Mouse (Mus musculus): ENCODE results near the gene Surf2. TPM values are rescaled to one million over a fixed set of nuclear protein-coding genes. Genes with fewer than 3 reads are reported as not detected.

Gene Surf2
- polyA plus RNA-seq, 1 experiment from 2014 or later: 50.5 TPM

GRCm38 (mm10) chr2:26909387-26909784 is 6.8 kb upstream of the Surf2 start:
- H3K27ac ChIP-seq: peak overlapping the region; percentile 60
- H3K79me2 ChIP-seq (ENCODE audit: inconsistent target): peaks cover 95% of the 10 kb centered on the region
- H3K36me3 ChIP-seq (ENCODE audit: inconsistent target): peaks cover 36% of the 10 kb centered on the region; the same call in 1 of the 2 replicates
- peak overlapping the region; percentile 84 for H3K4me3 ChIP-seq (ENCODE audit: inconsistent target)

- Histone ChIP-seq H3K4me3 (ENCODE audit: inconsistent target) (peak within 1 kb of the TSS; percentile 90), H3K79me2 (ENCODE audit: inconsistent target) (peaks cover 95% of the 10 kb centered on the region), H3K27ac (peak within 1 kb of the TSS; percentile 60), H3K36me3 (ENCODE audit: inconsistent target) (peaks cover 31% of the 10 kb centered on the region; the same call in 1 of the 2 replicates)
- WGBS (ENCODE audit: missing documents): 2% methylated on average over 66 of the region's 74 CpGs
Measured at GRCm38 (mm10) chr2:26910124-26910993, 5.8 kb upstream of the Surf2 start, which contains the start of the genes Med22 and Rpl7a. Med22 (minus strand) TSS chr2:26910677. Rpl7a (plus strand) TSS chr2:26910764.

- Histone ChIP-seq H3K79me2 (ENCODE audit: inconsistent target) (peaks cover 94% of the 10 kb centered on the region), H3K36me3 (ENCODE audit: inconsistent target) (peaks cover 25% of the 10 kb centered on the region; the same call in 1 of the 2 replicates), H3K4me3 (ENCODE audit: inconsistent target) (peak overlapping the region; percentile 90), H3K27ac (peak overlapping the region; percentile 60)
- WGBS (ENCODE audit: missing documents): under 1% methylated on average over 30 of the region's 37 CpGs
Measured at GRCm38 (mm10) chr2:26910994-26911765, 5.0 kb upstream of the Surf2 start.

GRCm38 (mm10) chr2:26912253-26912770 is 3.9 kb upstream of the Surf2 start:
- Histone ChIP-seq H3K79me2 (ENCODE audit: inconsistent target) (peaks cover 89% of the 10 kb centered on the region), H3K27ac (no peak overlapping the region), H3K4me3 (ENCODE audit: inconsistent target) (peak overlapping the region; percentile 90; the same call in 1 of the 2 replicates), H3K36me3 (ENCODE audit: inconsistent target) (peaks cover 25% of the 10 kb centered on the region; the same call in 1 of the 2 replicates)
- 84% methylated on average over 4 of the region's 5 CpGs for WGBS (ENCODE audit: missing documents)

- peaks cover 89% of the 10 kb centered on the region for H3K79me2 ChIP-seq (ENCODE audit: inconsistent target)
- 85% methylated on average over 15 of the region's 17 CpGs for WGBS (ENCODE audit: missing documents)
- no peak overlapping the region for H3K4me3 ChIP-seq (ENCODE audit: inconsistent target)
- H3K36me3 ChIP-seq (ENCODE audit: inconsistent target): peaks cover 21% of the 10 kb centered on the region; the same call in 1 of the 2 replicates
- H3K27ac ChIP-seq: no peak overlapping the region
Measured at GRCm38 (mm10) chr2:26913416-26914147, 2.6 kb upstream of the Surf2 start.

- no peak overlapping the region for H3K27ac ChIP-seq
- H3K36me3 ChIP-seq (ENCODE audit: inconsistent target): peaks cover 29% of the 10 kb centered on the region
- 94% methylated on average over 8 of the region's 8 CpGs for WGBS (ENCODE audit: missing documents)
- H3K79me2 ChIP-seq (ENCODE audit: inconsistent target): peaks cover 89% of the 10 kb centered on the region
- no peak overlapping the region for H3K4me3 ChIP-seq (ENCODE audit: inconsistent target)
Measured at GRCm38 (mm10) chr2:26914148-26914941, 1.8 kb upstream of the Surf2 start.

GRCm38 (mm10) chr2:26916738-26917137 is 571 bp downstream of the Surf2 start:
- WGBS (ENCODE audit: missing documents): 1% methylated on average over 13 of the region's 13 CpGs
- Histone ChIP-seq H3K79me2 (ENCODE audit: inconsistent target) (peaks cover 88% of the 10 kb centered on the region), H3K36me3 (ENCODE audit: inconsistent target) (peaks cover 53% of the 10 kb centered on the region), H3K4me3 (ENCODE audit: inconsistent target) (peak overlapping the region; percentile 99), H3K27ac (peak overlapping the region; percentile 85)

GRCm38 (mm10) chr2:26919684-26920083 is 3.5 kb downstream of the Surf2 start:
- peaks cover 65% of the 10 kb centered on the region for H3K36me3 ChIP-seq (ENCODE audit: inconsistent target)
- H3K79me2 ChIP-seq (ENCODE audit: inconsistent target): peaks cover 84% of the 10 kb centered on the region
- WGBS (ENCODE audit: missing documents): 96% methylated on average over 3 of the region's 3 CpGs
- no peak overlapping the region for H3K4me3 ChIP-seq (ENCODE audit: inconsistent target)
- no peak overlapping the region for H3K27ac ChIP-seq

- Histone ChIP-seq H3K36me3 (ENCODE audit: inconsistent target) (peaks cover 72% of the 10 kb centered on the region), H3K4me3 (ENCODE audit: inconsistent target) (no peak overlapping the region), H3K27ac (no peak overlapping the region), H3K79me2 (ENCODE audit: inconsistent target) (peaks cover 84% of the 10 kb centered on the region)
- 91% methylated on average over 6 of the region's 6 CpGs for WGBS (ENCODE audit: missing documents)
Measured at GRCm38 (mm10) chr2:26920190-26920855, 4.2 kb downstream of the Surf2 start.

GRCm38 (mm10) chr2:26921784-26922183 is 5.6 kb downstream of the Surf2 start:
- no peak overlapping the region for H3K27ac ChIP-seq
- H3K36me3 ChIP-seq (ENCODE audit: inconsistent target): peaks cover 86% of the 10 kb centered on the region
- H3K4me3 ChIP-seq (ENCODE audit: inconsistent target): no peak overlapping the region
- WGBS (ENCODE audit: missing documents): 80% methylated on average over 7 of the region's 9 CpGs
- H3K79me2 ChIP-seq (ENCODE audit: inconsistent target): peaks cover 90% of the 10 kb centered on the region

- Histone ChIP-seq H3K4me3 (ENCODE audit: inconsistent target) (no peak overlapping the region), H3K79me2 (ENCODE audit: inconsistent target) (peaks cover 100% of the 10 kb centered on the region), H3K27ac (peak overlapping the region; percentile 30), H3K36me3 (ENCODE audit: inconsistent target) (peaks cover 48% of the 10 kb centered on the region)
- 87% methylated on average over 6 of the region's 6 CpGs for WGBS (ENCODE audit: missing documents)
Measured at GRCm38 (mm10) chr2:26927745-26928476, 11.7 kb downstream of the Surf2 start.

GRCm38 (mm10) chr2:26930390-26930789 is 14.2 kb downstream of the Surf2 start:
- Histone ChIP-seq H3K4me3 (ENCODE audit: inconsistent target) (no peak overlapping the region), H3K36me3 (ENCODE audit: inconsistent target) (peaks cover 23% of the 10 kb centered on the region), H3K27ac (no peak overlapping the region), H3K79me2 (ENCODE audit: inconsistent target) (peaks cover 75% of the 10 kb centered on the region)
- WGBS (ENCODE audit: missing documents): 22% methylated on average over 1 of the region's 1 CpGs

All from macrophage (primary cell).